Mouse (Mus musculus) skeletal muscle tissue, adult 2 months (tissue): ENCODE measurements at regions not wholly inside any gene's neighbourhood (a gene's known extent, or its start where the extent isn't known, plus 50 kb on each side); places are given as distances from the start of the nearest gene placed in this dataset.
A peak's percentile ranks its signal among the peaks of the same experiment; 100 is the strongest.

Experiments used
- DNase-seq: peaks from one replicate; pipeline ENCODE4 v3.0.0-alpha.2; 2012; ENCODE audit warnings: low read depth, low spot score

GRCm38 (mm10) chr17:22795213-22795612, 71.7 kb downstream of the Zfp945 start:
- DNase-seq, result no peak

GRCm38 (mm10) chr17:22784481-22784880, 82.5 kb downstream of the Zfp945 start:
- no peak for DNase-seq

GRCm38 (mm10) chr17:22745736-22746135, 121.2 kb downstream of the Zfp945 start:
- DNase-seq, result no peak

GRCm38 (mm10) chr17:22739581-22740178, 127.3 kb downstream of the Zfp945 start:
- DNase-seq, result peak; percentile 40

GRCm38 (mm10) chr17:22739173-22739572, 127.8 kb downstream of the Zfp945 start:
- DNase-seq, result no peak

GRCm38 (mm10) chr17:22736360-22736759, 130.6 kb downstream of the Zfp945 start:
- DNase-seq, result no peak
